Mouse (Mus musculus) embryonic facial prominence, embryonic 14.5 days (tissue): ENCODE results near the gene Abca7. TPM values are rescaled to one million over a fixed set of nuclear protein-coding genes. Genes with fewer than 3 reads are reported as not detected.
"Not testable (repeated sequence)": the region's sequence is repeated elsewhere in the genome, so short reads cannot be mapped to it uniquely, and the experiment has no call there.

Experiments used
- ATAC-seq: fragments of 200-750 bp; cut with Nextera tagmentation; 2 replicates; pipeline ENCODE4 v1.8.0; 2017; ENCODE audit warnings: low read depth, moderate number of reproducible peaks, moderate TSS enrichment
- DNase-seq: peaks from one replicate; pipeline ENCODE4 v3.0.0-alpha.2; 2015; ENCODE audit warnings: low spot score
- H3K27ac ChIP-seq: fragments of 300-500 bp; sonication (generic); replicated peaks from 2 replicates; pipeline ENCODE4 v1.5.1; 2014; ENCODE audit warnings: low read depth, mild to moderate bottlenecking, low read length, moderate library complexity
- H3K27me3 ChIP-seq: fragments of 300-500 bp; sonication (generic); replicated peaks from 2 replicates; pipeline ENCODE4 v1.6.1; 2014; ENCODE audit warnings: low read length; ENCODE audit not compliant: control insufficient read depth, insufficient read depth
- H3K36me3 ChIP-seq: fragments of 300-500 bp; sonication (generic); 2 replicates; pipeline ENCODE4 v1.6.1; 2014; ENCODE audit warnings: low read length, mixed read lengths; ENCODE audit not compliant: control insufficient read depth, insufficient read depth
- H3K4me1 ChIP-seq: fragments of 300-500 bp; sonication (generic); 2 replicates; pipeline ENCODE4 v1.6.1; 2014; ENCODE audit warnings: antibody characterized with exemption, low read length; ENCODE audit not compliant: control insufficient read depth, insufficient read depth
- H3K4me2 ChIP-seq: fragments of 300-500 bp; sonication (generic); 2 replicates; pipeline ENCODE4 v1.6.1; 2014; ENCODE audit warnings: low read depth, mild to moderate bottlenecking, low read length, moderate library complexity, mixed read lengths
- H3K4me3 ChIP-seq: fragments of 300-500 bp; sonication (generic); 2 replicates; pipeline ENCODE4 v1.5.1; 2014; ENCODE audit warnings: low read depth, mild to moderate bottlenecking, low read length
- H3K9ac ChIP-seq: fragments of 300-500 bp; sonication (generic); 2 replicates; pipeline ENCODE4 v1.6.1; 2014; ENCODE audit warnings: low read depth, mild to moderate bottlenecking, low read length, moderate library complexity, mixed read lengths
- H3K9me3 ChIP-seq: fragments of 300-500 bp; sonication (generic); 2 replicates; pipeline ENCODE4 v1.6.1; 2016; ENCODE audit warnings: low read length; ENCODE audit not compliant: control insufficient read depth
- WGBS: fragments of 180-500 bp; shearing (Covaris S2); extraction: QIAGEN DNeasy Blood & Tissue Kit; methylation state at CpG from one replicate; pipeline ENCODE4 v1.1.7; 2014; 5-methylcytosine and 5-hydroxymethylcytosine counted together
- polyA plus RNA-seq: library from polyadenylated mRNA; unstranded; fragments of >200 nt; fragmentation: Nextera tagmentation; extraction: Ambion mirVana; gene quantifications from 2 replicates; pipeline ENCODE4 v1.2.1, GENCODE M21; 2014

Abca7 gene
- polyA plus RNA-seq, 1 experiment from 2014 or later: 2.5 TPM

GRCm38 (mm10) chr10:80052374-80052764 lies 56.1 kb downstream of the Abca7 start:
- H3K9ac ChIP-seq: no peak overlapping the region
- no peaks in the 10 kb centered on the region for H3K27me3 ChIP-seq
- H3K4me1 ChIP-seq: peaks cover 17% of the 10 kb centered on the region
- H3K27ac ChIP-seq: no peak overlapping the region; the same call in 1 of the 2 replicates
- H3K9me3 ChIP-seq: no peaks in the 10 kb centered on the region
- H3K36me3 ChIP-seq: peaks cover 21% of the 10 kb centered on the region
- ATAC-seq (no peak), DNase-seq (no peak)
- H3K4me2 ChIP-seq: no peak overlapping the region
- 89% methylated on average over 5 of the region's 5 CpGs for WGBS
- H3K4me3 ChIP-seq: no peak overlapping the region; the same call in 1 of the 2 replicates

GRCm38 (mm10) chr10:80053259-80053780 lies 57.0 kb downstream of the Abca7 start:
- Histone ChIP-seq H3K9me3 (no peaks in the 10 kb centered on the region), H3K9ac (peak overlapping the region; percentile 94), H3K36me3 (peaks cover 31% of the 10 kb centered on the region), H3K27me3 (no peaks in the 10 kb centered on the region), H3K27ac (peak overlapping the region; percentile 98), H3K4me2 (peak overlapping the region; percentile 86), H3K4me1 (peaks cover 12% of the 10 kb centered on the region; the same call in 1 of the 2 replicates), H3K4me3 (peak overlapping the region; percentile 93)
- DNase-seq (peak; percentile 100), ATAC-seq (peak; percentile 98)
- WGBS: 0% methylated on average over 45 of the region's 47 CpGs

- Histone ChIP-seq H3K9ac (peak overlapping the region; percentile 94), H3K4me1 (peaks cover 10% of the 10 kb centered on the region; the same call in 1 of the 2 replicates), H3K36me3 (peaks cover 39% of the 10 kb centered on the region), H3K4me2 (peak overlapping the region; percentile 86), H3K27me3 (no peaks in the 10 kb centered on the region), H3K4me3 (peak overlapping the region; percentile 93), H3K9me3 (no peaks in the 10 kb centered on the region), H3K27ac (peak overlapping the region; percentile 98)
- WGBS: 2% methylated on average over 40 of the region's 77 CpGs
- peak; percentile 80 for DNase-seq
- ATAC-seq: peak; percentile 34
Observed at GRCm38 (mm10) chr10:80053831-80054815, 57.8 kb downstream of the Abca7 start.

- not testable (repeated sequence) for H3K27ac ChIP-seq, DNase-seq, ATAC-seq, H3K27me3 ChIP-seq, H3K9me3 ChIP-seq
- peak overlapping the region; percentile 86 for H3K4me2 ChIP-seq
- 0% methylated on average over 2 of the region's 3 CpGs for WGBS
- peak overlapping the region; percentile 93 for H3K4me3 ChIP-seq
- peaks cover 46% of the 10 kb centered on the region for H3K36me3 ChIP-seq
- H3K4me1 ChIP-seq: peaks cover 10% of the 10 kb centered on the region; the same call in 1 of the 2 replicates
- H3K9ac ChIP-seq: peak overlapping the region; percentile 94
Observed at GRCm38 (mm10) chr10:80054911-80055310, 58.6 kb downstream of the Abca7 start.

GRCm38 (mm10) chr10:80055364-80055763 lies 59.1 kb downstream of the Abca7 start:
- peak overlapping the region; percentile 93; the same call in 1 of the 2 replicates for H3K4me3 ChIP-seq
- no peaks in the 10 kb centered on the region for H3K9me3 ChIP-seq
- peaks cover 10% of the 10 kb centered on the region; the same call in 1 of the 2 replicates for H3K4me1 ChIP-seq
- H3K9ac ChIP-seq: peak overlapping the region; percentile 19
- H3K27me3 ChIP-seq: no peaks in the 10 kb centered on the region
- ATAC-seq (no peak), DNase-seq (no peak)
- H3K36me3 ChIP-seq: peaks cover 50% of the 10 kb centered on the region
- H3K4me2 ChIP-seq: peak overlapping the region; percentile 86
- H3K27ac ChIP-seq: no peak overlapping the region
- 72% methylated on average over 5 of the region's 5 CpGs for WGBS

GRCm38 (mm10) chr10:80055891-80056290 lies 59.6 kb downstream of the Abca7 start:
- peaks cover 56% of the 10 kb centered on the region for H3K36me3 ChIP-seq
- no peak overlapping the region for H3K4me2 ChIP-seq
- no peak overlapping the region for H3K4me3 ChIP-seq
- ATAC-seq (no peak), DNase-seq (no peak)
- peaks cover 10% of the 10 kb centered on the region; the same call in 1 of the 2 replicates for H3K4me1 ChIP-seq
- H3K9me3 ChIP-seq: no peaks in the 10 kb centered on the region
- WGBS: 82% methylated on average over 7 of the region's 10 CpGs
- H3K9ac ChIP-seq: no peak overlapping the region
- H3K27me3 ChIP-seq: no peaks in the 10 kb centered on the region
- no peak overlapping the region for H3K27ac ChIP-seq

- DNase-seq (no peak), ATAC-seq (no peak)
- Histone ChIP-seq H3K4me2 (no peak overlapping the region), H3K9me3 (no peaks in the 10 kb centered on the region), H3K4me3 (no peak overlapping the region), H3K27me3 (no peaks in the 10 kb centered on the region), H3K9ac (no peak overlapping the region), H3K27ac (no peak overlapping the region), H3K4me1 (peaks cover 10% of the 10 kb centered on the region; the same call in 1 of the 2 replicates), H3K36me3 (peaks cover 62% of the 10 kb centered on the region)
- 88% methylated on average over 4 of the region's 4 CpGs for WGBS
Observed at GRCm38 (mm10) chr10:80056506-80056905, 60.2 kb downstream of the Abca7 start.

GRCm38 (mm10) chr10:80056976-80057682 lies 60.8 kb downstream of the Abca7 start:
- H3K4me3 ChIP-seq: no peak overlapping the region
- H3K36me3 ChIP-seq: peaks cover 68% of the 10 kb centered on the region
- no peak overlapping the region for H3K9ac ChIP-seq
- H3K27me3 ChIP-seq: no peaks in the 10 kb centered on the region
- no peak for ATAC-seq
- H3K9me3 ChIP-seq: no peaks in the 10 kb centered on the region
- 93% methylated on average over 25 of the region's 27 CpGs for WGBS
- no peak overlapping the region for H3K27ac ChIP-seq
- H3K4me1 ChIP-seq: peaks cover 10% of the 10 kb centered on the region; the same call in 1 of the 2 replicates
- H3K4me2 ChIP-seq: no peak overlapping the region
- no peak for DNase-seq
